ENCODE assay signal across 13 mouse cellular contexts in the genomic region with DNA sequence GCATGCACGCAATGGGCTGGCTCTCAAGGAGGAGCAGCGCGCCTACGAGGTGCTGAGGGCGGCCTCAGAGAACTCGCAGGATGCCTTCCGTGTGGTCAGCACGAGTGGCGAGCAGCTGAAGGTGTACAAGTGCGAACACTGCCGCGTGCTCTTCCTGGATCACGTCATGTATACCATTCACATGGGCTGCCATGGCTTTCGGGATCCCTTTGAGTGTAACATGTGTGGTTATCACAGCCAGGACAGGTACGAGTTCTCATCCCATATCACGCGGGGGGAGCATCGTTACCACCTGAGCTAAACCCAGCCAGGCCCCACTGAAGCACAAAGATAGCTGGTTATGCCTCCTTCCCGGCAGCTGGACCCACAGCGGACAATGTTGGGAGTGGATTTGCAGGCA.
"Had no signal": no experiment of that assay in that cellular context is flagged by ENCODE, and none has a peak within 500 bp of the region (broad histone marks: within the 10 kb centered on the region; RNA-seq: fewer than 3 reads in every experiment).

No protein-coding gene starts in this region.

- H3K9me3 ChIP-seq: kidney, embryonic 15.5 days; liver, embryonic 13.5 days; midbrain, embryonic 10.5 days had no signal

- H3K36me3 ChIP-seq: kidney, embryonic 15.5 days; midbrain, embryonic 10.5 days had no signal

- H3K27ac ChIP-seq: kidney, embryonic 15.5 days; left cerebral cortex, adult 2 months; liver, embryonic 13.5 days; midbrain, embryonic 10.5 days had no signal

- DNase-seq: kidney, postnatal 10 days; kidney, postnatal 36 days; layer of hippocampus, postnatal 36 days; liver, embryonic 13.5 days; lung, adult 2 months; lung, postnatal 14 days; lung, postnatal 4 days; midbrain, embryonic 14.5 days; thymus, adult 18-20 months; thymus, postnatal 36 days had no signal

- H3K27me3 ChIP-seq: kidney, embryonic 15.5 days; liver, embryonic 13.5 days had no signal

- H3K4me3 ChIP-seq: kidney, embryonic 15.5 days; left cerebral cortex, adult 2 months; liver, embryonic 13.5 days; midbrain, embryonic 10.5 days had no signal

- H3K4me1 ChIP-seq: kidney, embryonic 15.5 days; midbrain, embryonic 10.5 days had no signal

- H3K4me2 ChIP-seq: kidney, embryonic 15.5 days; liver, embryonic 13.5 days had no signal

- H3K9ac ChIP-seq: kidney, embryonic 15.5 days; liver, embryonic 13.5 days had no signal
